Mouse (Mus musculus) lung, postnatal 4 days (tissue): Measurements from ENCODE around the gene Ptpn1.
A peak's percentile ranks its signal among the peaks of the same experiment; 100 is the strongest.

Experiments used
- DNase-seq, 2 experiments: peaks; one replicate each; pipeline ENCODE4 v3.0.0; 2021

Gene Ptpn1

GRCm38 (mm10) chr2:167924011-167924410, 7.8 kb upstream of the Ptpn1 start:
- DNase-seq: no peak

- peak; percentile 91 to 93 for DNase-seq
These were observed 6.9 kb upstream of the Ptpn1 start for GRCm38 (mm10) chr2:167924803-167925604.

- DNase-seq: peak in 1 of 2 experiments; percentile 41
These were observed 5.7 kb upstream of the Ptpn1 start for GRCm38 (mm10) chr2:167925841-167926800.

- DNase-seq: no peak
These were observed 3.8 kb upstream of the Ptpn1 start for GRCm38 (mm10) chr2:167928002-167928526.

- no peak for DNase-seq
These were observed 2.9 kb upstream of the Ptpn1 start for GRCm38 (mm10) chr2:167928972-167929371.

- no peak for DNase-seq
These were observed 882 bp upstream of the Ptpn1 start for GRCm38 (mm10) chr2:167930975-167931374.

- peak; percentile 46 to 54 for DNase-seq
These were observed 922 bp downstream of the Ptpn1 start for GRCm38 (mm10) chr2:167932727-167933231.

- DNase-seq: no peak
These were observed 1.5 kb downstream of the Ptpn1 start for GRCm38 (mm10) chr2:167933397-167933796.

- DNase-seq: no peak
These were observed 4.1 kb downstream of the Ptpn1 start for GRCm38 (mm10) chr2:167935956-167936355.

- DNase-seq: no peak
These were observed 6.9 kb downstream of the Ptpn1 start for GRCm38 (mm10) chr2:167938786-167939185.

GRCm38 (mm10) chr2:167939204-167939603, 7.3 kb downstream of the Ptpn1 start:
- no peak for DNase-seq

- peak in 1 of 2 experiments; percentile 9 for DNase-seq
These were observed 8.0 kb downstream of the Ptpn1 start for GRCm38 (mm10) chr2:167939632-167940399.

- DNase-seq: no peak
These were observed 8.8 kb downstream of the Ptpn1 start for GRCm38 (mm10) chr2:167940636-167941035.

- no peak for DNase-seq
These were observed 9.5 kb downstream of the Ptpn1 start for GRCm38 (mm10) chr2:167941320-167941719.

- DNase-seq: peak in 1 of 2 experiments; percentile 21
These were observed 9.9 kb downstream of the Ptpn1 start for GRCm38 (mm10) chr2:167941745-167942176.

- DNase-seq: peak; percentile 79 to 90
These were observed 10.5 kb downstream of the Ptpn1 start for GRCm38 (mm10) chr2:167942199-167942925.

GRCm38 (mm10) chr2:167942926-167943633, 11.2 kb downstream of the Ptpn1 start:
- DNase-seq: peak; percentile 73

GRCm38 (mm10) chr2:167944193-167944592, 12.3 kb downstream of the Ptpn1 start:
- peak in 1 of 2 experiments; percentile 4 for DNase-seq

- DNase-seq: no peak
These were observed 13.6 kb downstream of the Ptpn1 start for GRCm38 (mm10) chr2:167945451-167945850.

- no peak for DNase-seq
These were observed 15.4 kb downstream of the Ptpn1 start for GRCm38 (mm10) chr2:167947251-167947650.

GRCm38 (mm10) chr2:167948047-167948446, 16.2 kb downstream of the Ptpn1 start:
- DNase-seq: peak; percentile 62 to 80
